Mouse (Mus musculus) liver, embryonic 13.5 days (tissue): ENCODE measurements around the gene Rps6ka1. TPM values are rescaled to one million over a fixed set of nuclear protein-coding genes. Genes with fewer than 3 reads are reported as not detected.
"Not testable (repeated sequence)": the region's sequence is repeated elsewhere in the genome, so short reads cannot be mapped to it uniquely, and the experiment has no call there.

Source experiments
- ATAC-seq: fragments of 200-750 bp; cut with Nextera tagmentation; 2 replicates; pipeline ENCODE4 v1.8.0; 2017; ENCODE audit warnings: low read depth, mild to moderate bottlenecking, moderate number of reproducible peaks, moderate library complexity
- DNase-seq: peaks from one replicate; pipeline ENCODE4 v3.0.0; 2022
- H3K27ac ChIP-seq: fragments of 300-500 bp; sonication (generic); 2 replicates; pipeline ENCODE4 v1.5.1; 2015; ENCODE audit warnings: moderate library complexity, mild to moderate bottlenecking, inconsistent platforms
- H3K27me3 ChIP-seq: fragments of 300-500 bp; sonication (generic); 2 replicates; pipeline ENCODE4 v1.6.1; 2015; ENCODE audit warnings: mild to moderate bottlenecking, inconsistent platforms
- H3K36me3 ChIP-seq: fragments of 300-500 bp; sonication (generic); 2 replicates; pipeline ENCODE4 v1.6.1; 2015; ENCODE audit warnings: mild to moderate bottlenecking, inconsistent platforms
- H3K4me1 ChIP-seq: fragments of 300-500 bp; sonication (generic); replicated peaks from 2 replicates; pipeline ENCODE4 v1.6.1; 2015; ENCODE audit warnings: inconsistent platforms
- H3K4me2 ChIP-seq: fragments of 300-500 bp; sonication (generic); 2 replicates; pipeline ENCODE4 v1.6.1; 2015; ENCODE audit warnings: inconsistent platforms, mild to moderate bottlenecking, moderate library complexity
- H3K4me3 ChIP-seq: fragments of 300-500 bp; sonication (generic); replicated peaks from 2 replicates; pipeline ENCODE4 v1.5.1; 2015; ENCODE audit warnings: mild to moderate bottlenecking, inconsistent platforms
- H3K9ac ChIP-seq: fragments of 300-500 bp; sonication (generic); 2 replicates; pipeline ENCODE4 v1.6.1; 2015; ENCODE audit warnings: mild to moderate bottlenecking, inconsistent platforms
- H3K9me3 ChIP-seq: fragments of 300-500 bp; sonication (generic); replicated peaks from 2 replicates; pipeline ENCODE4 v1.6.1; 2016; ENCODE audit warnings: inconsistent platforms
- WGBS: fragments of 180-500 bp; shearing (Covaris S2); methylation state at CpG from one replicate; pipeline ENCODE4 v1.1.7; 2015; ENCODE audit not compliant: insufficient replicate concordance; 5-methylcytosine and 5-hydroxymethylcytosine counted together
- polyA plus RNA-seq: library from polyadenylated mRNA; unstranded; fragments of >200 nt; fragmentation: Nextera tagmentation; extraction: Ambion mirVana; gene quantifications from 2 replicates; pipeline ENCODE4 v1.2.1, GENCODE M21; 2015

Rps6ka1 gene
- polyA plus RNA-seq, 1 experiment from 2014 or later = 50.3 TPM

DNA sequence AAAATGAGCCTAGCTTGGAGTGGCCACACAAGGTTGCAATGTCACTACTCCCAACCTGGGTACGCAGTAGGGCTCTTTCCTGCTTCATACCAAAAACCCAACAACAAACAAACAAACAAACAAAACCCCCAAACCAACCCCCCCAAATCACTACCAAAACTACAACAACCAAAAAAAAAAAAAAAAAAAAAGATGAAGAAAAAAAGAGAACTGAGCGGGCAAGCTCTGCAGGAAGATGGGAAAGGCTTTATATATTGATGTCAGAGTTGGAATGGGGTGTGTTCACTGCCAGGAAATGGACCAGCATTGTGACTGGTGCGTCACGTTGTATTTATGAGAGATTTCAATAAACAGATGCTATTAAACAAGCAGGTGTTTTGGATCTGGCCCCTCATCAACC is 33.0 kb downstream of the Rps6ka1 start:
- WGBS = 85% methylated on average over 4 of the region's 4 CpGs
- Histone ChIP-seq H3K9me3 (no peaks in the 10 kb centered on the region), H3K4me3 (no peak overlapping the region), H3K27ac (no peak overlapping the region), H3K9ac (no peak overlapping the region), H3K27me3 (no peaks in the 10 kb centered on the region), H3K36me3 (peaks cover 89% of the 10 kb centered on the region), H3K4me2 (no peak overlapping the region), H3K4me1 (no peaks in the 10 kb centered on the region)
- DNase-seq = no peak
- ATAC-seq = no peak

DNA sequence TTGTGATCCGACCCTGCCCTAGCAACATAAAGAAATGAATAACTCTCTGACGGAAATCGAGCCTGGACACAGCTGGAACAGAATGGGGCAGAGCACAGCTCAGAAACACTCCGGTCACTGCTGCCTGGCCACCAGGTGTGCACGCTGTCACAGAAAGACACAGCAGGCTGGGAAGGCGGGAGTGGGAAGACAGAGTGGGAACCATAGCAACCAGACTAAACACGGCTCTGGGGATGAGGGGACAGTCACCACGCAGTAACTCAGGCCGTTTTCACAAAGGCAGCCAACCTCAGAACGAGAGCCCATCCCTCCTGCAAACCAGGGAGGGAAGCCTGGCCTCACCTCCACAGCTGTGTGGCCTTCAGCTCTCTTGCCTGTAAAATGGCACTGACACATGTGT is 34.0 kb downstream of the Rps6ka1 start:
- no peak for ATAC-seq
- Histone ChIP-seq H3K27ac (no peak overlapping the region), H3K4me2 (no peak overlapping the region), H3K9me3 (no peaks in the 10 kb centered on the region), H3K27me3 (no peaks in the 10 kb centered on the region), H3K4me3 (no peak overlapping the region), H3K36me3 (peaks cover 88% of the 10 kb centered on the region), H3K4me1 (no peaks in the 10 kb centered on the region), H3K9ac (no peak overlapping the region)
- 80% methylated on average over 10 of the region's 10 CpGs for WGBS
- DNase-seq = no peak

DNA sequence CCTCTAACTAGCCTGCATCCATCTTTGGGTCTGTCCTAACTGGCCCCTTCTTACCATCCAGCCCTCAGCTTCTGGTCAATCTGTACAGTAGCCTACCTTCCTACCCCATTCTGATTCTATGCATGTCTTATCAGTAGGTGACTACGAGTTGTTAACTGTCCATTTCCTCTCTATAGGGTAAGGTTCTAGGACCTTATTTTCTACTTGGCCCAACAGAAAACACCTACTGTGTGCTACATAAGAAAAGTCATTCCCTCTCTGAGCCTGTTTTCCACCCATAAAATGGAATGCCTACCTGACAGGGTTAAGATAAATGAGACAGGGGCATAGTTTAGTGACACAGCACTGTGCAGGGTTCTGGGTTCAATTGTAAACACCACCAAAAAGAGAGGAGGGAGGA is 41.0 kb downstream of the Rps6ka1 start:
- Histone ChIP-seq H3K9me3 (no peaks in the 10 kb centered on the region), H3K27ac (no peak overlapping the region), H3K36me3 (peaks cover 47% of the 10 kb centered on the region), H3K4me1 (no peaks in the 10 kb centered on the region; the same call in 1 of the 2 replicates), H3K4me2 (no peak overlapping the region), H3K4me3 (no peak overlapping the region), H3K9ac (no peak overlapping the region), H3K27me3 (no peaks in the 10 kb centered on the region)
- DNase-seq (no peak), ATAC-seq (no peak)
- 45% methylated on average over 1 of the region's 1 CpGs for WGBS

DNA sequence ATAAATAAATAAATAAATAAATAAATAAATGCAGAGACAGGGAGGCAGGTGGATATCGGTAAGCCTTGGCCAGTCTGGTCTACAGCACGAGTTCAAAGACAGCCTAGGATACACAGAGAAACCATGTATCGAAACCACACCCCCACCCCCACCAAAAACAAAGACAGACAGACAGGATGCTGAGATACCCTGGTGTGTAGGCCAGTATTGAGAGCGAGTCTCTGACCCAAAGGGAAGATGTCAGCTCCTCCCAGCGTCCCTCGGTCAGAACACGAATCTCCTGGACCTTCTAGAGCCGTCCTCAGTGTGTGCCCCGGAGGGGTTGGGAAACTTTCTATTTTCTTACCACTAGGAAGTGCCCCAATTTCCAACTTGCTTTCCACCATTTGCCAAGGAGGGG is 42.5 kb downstream of the Rps6ka1 start:
- DNase-seq = no peak
- Histone ChIP-seq H3K9me3 (no peaks in the 10 kb centered on the region), H3K27me3 (no peaks in the 10 kb centered on the region), H3K36me3 (peaks cover 32% of the 10 kb centered on the region), H3K4me2 (no peak overlapping the region), H3K27ac (no peak overlapping the region), H3K9ac (no peak overlapping the region), H3K4me3 (no peak overlapping the region), H3K4me1 (peaks cover 5% of the 10 kb centered on the region; the same call in 1 of the 2 replicates)
- ATAC-seq = no peak
- 80% methylated on average over 9 of the region's 9 CpGs for WGBS

DNA sequence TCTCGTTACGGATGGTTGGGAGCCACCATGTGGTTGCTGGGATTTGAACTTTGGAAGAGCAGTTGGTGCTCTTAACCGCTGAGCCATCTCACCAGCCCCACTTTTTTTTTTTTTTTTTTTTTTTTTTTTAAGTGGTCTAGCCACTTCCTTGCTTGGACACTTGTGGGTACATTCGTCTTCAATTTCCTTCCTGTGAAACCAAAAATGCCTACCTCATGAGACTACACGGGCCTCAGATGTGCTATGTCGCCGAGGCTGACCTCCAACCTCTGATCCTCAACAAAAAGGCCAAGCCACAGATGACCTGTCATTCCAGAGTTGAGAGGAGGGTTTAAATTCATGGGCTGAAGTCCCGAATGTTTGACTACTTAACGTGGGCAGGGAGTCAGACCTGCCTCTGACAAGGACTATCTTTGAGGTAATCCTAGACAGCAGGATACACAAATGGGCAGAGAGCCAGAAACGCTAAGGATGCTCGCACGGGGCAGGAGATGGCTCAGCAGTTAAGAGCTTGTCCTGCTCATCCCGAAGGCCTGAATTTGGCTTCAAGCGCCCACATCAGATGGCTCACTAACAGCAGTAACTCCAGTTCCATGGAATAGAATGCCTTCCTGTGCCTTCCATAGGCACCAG is 43.3 kb downstream of the Rps6ka1 start:
- H3K27me3 ChIP-seq = no peaks in the 10 kb centered on the region
- H3K9ac ChIP-seq = no peak overlapping the region
- H3K4me3 ChIP-seq = no peak overlapping the region
- no peaks in the 10 kb centered on the region for H3K9me3 ChIP-seq
- peaks cover 25% of the 10 kb centered on the region for H3K36me3 ChIP-seq
- ATAC-seq (no peak), DNase-seq (no peak)
- WGBS = 27% methylated on average over 14 of the region's 14 CpGs
- H3K4me2 ChIP-seq = no peak overlapping the region
- peaks cover 5% of the 10 kb centered on the region; the same call in 1 of the 2 replicates for H3K4me1 ChIP-seq
- no peak overlapping the region for H3K27ac ChIP-seq

- H3K9ac ChIP-seq = no peak overlapping the region; the same call in 1 of the 2 replicates
- 64% methylated on average over 8 of the region's 10 CpGs for WGBS
- H3K4me3 ChIP-seq = no peak overlapping the region
Observed at GRCm38 (mm10) chr4:133842992-133843737, 44.4 kb downstream of the Rps6ka1 start.

DNA sequence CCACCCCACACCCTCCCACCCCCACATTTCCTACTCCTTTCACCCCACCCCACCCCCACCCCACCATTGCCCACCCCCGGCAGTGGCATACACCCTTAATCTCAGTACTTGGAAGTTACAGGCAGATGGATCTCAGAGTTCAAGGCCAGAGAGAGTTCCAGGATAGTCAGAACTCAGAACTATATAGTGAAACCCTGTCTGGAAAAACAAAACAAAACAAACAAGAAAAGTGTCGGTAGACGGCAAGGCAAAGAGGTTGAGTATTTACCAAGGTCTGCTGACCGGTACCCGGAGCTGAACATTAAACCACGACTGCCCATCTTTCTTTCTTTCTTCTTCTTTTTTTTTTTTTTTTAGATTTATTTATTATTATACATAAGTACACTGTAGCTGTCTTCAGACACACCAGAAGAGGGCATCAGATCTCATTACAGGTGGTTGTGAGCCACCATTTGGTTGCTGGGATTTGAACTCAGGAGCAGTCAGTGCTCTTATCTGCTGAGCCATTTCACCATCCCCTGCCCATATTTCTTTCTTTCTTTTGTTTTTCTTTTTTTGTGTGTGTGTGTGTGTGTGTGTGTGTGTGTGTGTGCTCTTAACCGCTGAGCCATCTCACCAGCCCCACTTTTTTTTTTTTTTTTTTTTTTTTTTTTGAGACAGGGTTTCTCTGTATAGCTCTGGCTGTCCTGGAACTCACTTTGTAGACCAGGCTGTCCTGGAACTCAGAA is 45.7 kb downstream of the Rps6ka1 start:
- not testable (repeated sequence) for DNase-seq, H3K27me3 ChIP-seq, ATAC-seq, H3K27ac ChIP-seq, H3K9me3 ChIP-seq, H3K4me2 ChIP-seq, H3K9ac ChIP-seq, H3K36me3 ChIP-seq, H3K4me3 ChIP-seq, H3K4me1 ChIP-seq
- 65% methylated on average over 6 of the region's 7 CpGs for WGBS

More at GRCm38 (mm10) chr4:133842992-133843737, 44.4 kb downstream of the Rps6ka1 start:
- no peak overlapping the region for H3K27ac ChIP-seq
- H3K4me2 ChIP-seq = no peak overlapping the region
- DNase-seq = no peak
- peaks cover 14% of the 10 kb centered on the region for H3K36me3 ChIP-seq
- ATAC-seq = no peak
- H3K27me3 ChIP-seq = no peaks in the 10 kb centered on the region
- H3K4me1 ChIP-seq = peaks cover 5% of the 10 kb centered on the region; the same call in 1 of the 2 replicates
- H3K9me3 ChIP-seq = no peaks in the 10 kb centered on the region

DNA sequence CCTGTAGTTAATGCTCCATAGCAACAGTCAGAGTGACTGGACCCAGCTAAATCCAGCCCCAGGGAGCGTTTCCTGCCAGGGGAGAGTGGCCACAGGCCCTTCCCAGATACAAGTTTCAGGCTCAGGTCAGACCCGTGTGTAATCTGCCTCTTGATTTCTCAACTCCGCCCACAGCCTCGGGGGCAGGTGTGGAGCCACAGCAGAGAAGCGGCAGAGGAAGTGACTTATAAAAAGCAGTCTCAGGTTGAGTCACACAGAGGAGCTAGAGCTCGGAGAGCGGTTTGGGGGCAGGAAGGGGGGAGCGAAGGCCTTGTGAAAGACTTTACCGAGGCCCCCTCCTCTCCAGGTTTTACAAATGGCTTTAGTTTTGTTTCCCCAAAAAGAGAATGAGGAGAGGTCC is 46.6 kb downstream of the Rps6ka1 start:
- no peaks in the 10 kb centered on the region for H3K27me3 ChIP-seq
- WGBS = 12% methylated on average over 9 of the region's 9 CpGs
- no peaks in the 10 kb centered on the region for H3K9me3 ChIP-seq
- H3K4me2 ChIP-seq = no peak overlapping the region
- DNase-seq (no peak), ATAC-seq (peak; percentile 34)
- H3K36me3 ChIP-seq = no peaks in the 10 kb centered on the region
- H3K27ac ChIP-seq = no peak overlapping the region; the same call in 1 of the 2 replicates
- H3K4me1 ChIP-seq = peaks cover 5% of the 10 kb centered on the region; the same call in 1 of the 2 replicates
- H3K4me3 ChIP-seq = no peak overlapping the region
- H3K9ac ChIP-seq = no peak overlapping the region

DNA sequence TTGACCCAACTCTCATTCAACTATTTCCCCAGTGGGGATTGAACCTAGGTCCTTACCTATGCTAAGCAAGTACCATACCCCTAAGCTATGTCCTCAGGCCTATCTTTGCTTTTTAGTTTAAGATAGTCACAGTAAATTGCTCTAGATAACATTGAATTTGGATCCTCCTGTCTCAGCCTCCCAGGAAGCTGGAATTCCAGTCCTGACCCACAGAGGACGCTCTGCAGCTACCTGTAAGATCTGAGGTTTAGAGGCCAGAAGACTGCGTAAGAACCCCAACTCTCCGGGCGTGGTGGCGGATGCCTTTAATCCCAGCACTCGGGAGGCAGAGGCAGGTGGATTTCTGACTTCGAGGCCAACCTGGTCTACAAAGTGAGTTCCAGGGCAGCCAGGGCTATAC is 47.1 kb downstream of the Rps6ka1 start:
- no peaks in the 10 kb centered on the region for H3K36me3 ChIP-seq
- WGBS = 73% methylated on average over 7 of the region's 7 CpGs
- H3K27ac ChIP-seq = no peak overlapping the region
- ATAC-seq (no peak), DNase-seq (no peak)
- no peak overlapping the region for H3K9ac ChIP-seq
- no peak overlapping the region for H3K4me3 ChIP-seq
- peaks cover 5% of the 10 kb centered on the region; the same call in 1 of the 2 replicates for H3K4me1 ChIP-seq
- H3K27me3 ChIP-seq = no peaks in the 10 kb centered on the region
- H3K9me3 ChIP-seq = no peaks in the 10 kb centered on the region
- H3K4me2 ChIP-seq = no peak overlapping the region

GRCm38 (mm10) chr4:133839385-133839826 is 48.2 kb downstream of the Rps6ka1 start:
- DNase-seq (no peak), ATAC-seq (no peak)
- Histone ChIP-seq H3K9me3 (no peaks in the 10 kb centered on the region), H3K27ac (no peak overlapping the region), H3K36me3 (no peaks in the 10 kb centered on the region), H3K4me1 (peaks cover 5% of the 10 kb centered on the region; the same call in 1 of the 2 replicates), H3K9ac (no peak overlapping the region), H3K4me3 (no peak overlapping the region), H3K27me3 (no peaks in the 10 kb centered on the region), H3K4me2 (no peak overlapping the region)
- 54% methylated on average over 4 of the region's 4 CpGs for WGBS

DNA sequence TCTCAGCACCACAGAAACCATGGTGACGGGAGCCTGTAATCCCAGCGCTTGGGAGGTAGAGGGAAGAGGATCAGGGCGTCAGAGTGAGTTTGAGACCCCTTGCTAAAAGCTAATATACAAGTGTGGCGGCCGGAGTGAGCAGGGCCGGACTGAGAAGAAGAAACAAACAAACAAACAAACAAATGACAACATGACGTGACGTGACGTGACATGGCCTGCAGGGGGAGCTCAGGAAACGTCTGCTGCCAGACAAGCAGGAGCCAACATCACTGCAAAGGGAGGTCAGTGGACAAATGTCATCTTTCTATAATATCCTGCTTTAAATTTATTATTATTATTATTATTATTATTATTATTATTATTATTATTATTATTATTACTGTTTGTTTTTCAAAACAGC is 51.0 kb downstream of the Rps6ka1 start:
- Histone ChIP-seq H3K9me3 (no peaks in the 10 kb centered on the region), H3K9ac (no peak overlapping the region), H3K27ac (no peak overlapping the region), H3K27me3 (no peaks in the 10 kb centered on the region), H3K36me3 (no peaks in the 10 kb centered on the region), H3K4me1 (peaks cover 10% of the 10 kb centered on the region), H3K4me2 (no peak overlapping the region), H3K4me3 (no peak overlapping the region)
- no peak for DNase-seq
- no peak; the same call in 1 of the 2 replicates for ATAC-seq
- 40% methylated on average over 10 of the region's 10 CpGs for WGBS
